Mouse (Mus musculus): ENCODE results near the gene Mast4.
"Not testable (repeated sequence)": the region's sequence is repeated elsewhere in the genome, so short reads cannot be mapped to it uniquely, and the experiment has no call there.

Mast4 gene

DNA sequence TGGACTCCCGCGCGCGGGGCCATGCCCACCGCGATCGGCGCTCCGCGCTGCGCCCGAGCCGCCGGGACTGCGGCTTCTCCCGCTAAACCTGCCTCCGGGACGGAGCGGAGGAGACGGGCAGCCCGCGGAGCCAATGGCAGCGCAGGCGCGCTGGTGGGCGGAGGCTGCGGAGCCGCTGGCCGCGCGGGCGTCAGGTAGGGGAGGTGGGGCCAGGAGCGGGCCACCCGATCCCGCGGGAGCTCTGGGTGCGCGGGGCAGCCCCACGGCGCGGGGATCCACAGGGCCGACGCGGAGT lies at the start of gene Mast4:
Mast4 (minus strand) TSS at position 106 of the 295 bp plus-strand sequence.
- DNase-seq (ENCODE audit: extremely low spot score, low spot score): peak; percentile 90

DNA sequence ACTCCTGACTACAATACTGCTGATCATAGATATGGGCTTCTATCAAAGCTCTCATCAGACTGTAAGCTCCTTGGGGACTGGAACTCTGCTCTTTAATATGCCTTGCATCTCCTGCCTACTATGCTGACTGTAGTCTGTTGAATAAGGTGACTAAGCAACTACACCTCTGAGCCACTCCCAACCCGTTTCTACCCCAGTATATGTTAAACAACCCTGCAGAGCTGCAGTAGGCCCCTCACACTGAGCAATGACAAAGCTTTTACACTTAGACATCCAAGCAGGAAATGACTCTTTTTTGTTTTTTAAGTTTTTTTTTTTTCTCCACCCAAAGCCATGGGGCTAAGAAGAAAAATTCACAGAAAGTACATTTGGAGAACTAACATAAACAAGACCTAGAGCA lies 40.2 kb upstream of the Mast4 start:
- DNase-seq (ENCODE audit: extremely low spot score, low spot score): no peak

DNA sequence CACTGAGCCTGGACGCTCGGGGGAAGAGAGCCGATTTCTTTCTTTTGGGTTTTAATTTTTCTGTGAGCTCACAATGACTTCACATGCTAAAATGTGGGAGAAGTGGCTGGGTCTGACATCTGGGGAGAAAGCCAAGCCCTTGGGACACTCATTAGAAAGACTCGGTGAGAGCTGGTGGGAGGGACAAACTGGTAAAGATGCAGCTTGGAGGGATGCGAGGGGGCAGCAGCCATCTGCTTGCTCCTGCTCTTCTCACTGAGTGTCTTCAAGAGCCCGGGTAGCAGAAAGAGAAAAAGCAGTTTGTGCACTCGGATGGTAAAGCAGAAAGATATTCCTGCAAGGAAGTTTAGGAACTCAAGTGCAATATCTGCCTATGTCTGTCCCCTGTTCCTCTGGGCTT lies 34.9 kb upstream of the Mast4 start:
- no peak for DNase-seq (ENCODE audit: extremely low spot score, low spot score)

DNA sequence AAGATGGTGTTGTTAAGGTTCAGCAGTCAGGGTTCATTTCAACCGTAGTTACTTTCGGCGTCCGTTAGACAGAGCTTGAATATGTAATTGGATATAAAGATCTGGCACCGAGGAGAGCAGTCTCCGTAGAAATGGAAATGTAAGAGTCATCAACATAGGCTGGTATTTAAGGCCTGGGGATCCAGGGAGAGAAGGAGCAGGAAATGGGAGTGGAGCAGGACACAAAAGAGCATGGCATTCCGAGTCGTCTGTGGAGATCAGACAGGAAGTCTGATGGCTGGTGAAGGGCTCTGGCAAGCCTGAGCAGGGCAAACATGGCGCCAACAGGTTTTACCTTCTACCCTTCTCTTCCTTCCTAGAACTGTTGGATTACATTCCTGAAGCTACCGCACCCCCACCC lies 28.9 kb upstream of the Mast4 start:
- no peak for DNase-seq (ENCODE audit: extremely low spot score, low spot score)

DNA sequence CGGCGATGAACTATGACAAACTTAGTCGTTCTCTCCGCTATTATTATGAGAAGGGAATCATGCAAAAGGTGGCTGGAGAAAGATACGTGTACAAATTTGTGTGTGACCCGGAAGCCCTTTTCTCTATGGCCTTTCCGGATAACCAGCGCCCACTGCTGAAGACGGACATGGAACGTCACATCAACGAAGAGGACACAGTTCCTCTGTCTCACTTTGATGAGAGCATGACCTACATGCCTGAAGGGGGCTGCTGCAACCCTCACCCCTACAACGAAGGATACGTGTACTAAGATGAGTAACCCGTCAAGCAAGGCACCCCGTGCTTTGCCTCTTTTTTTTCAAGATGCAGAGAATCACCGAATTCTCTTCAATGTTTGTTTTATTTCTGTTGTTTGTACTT lies 23.1 kb upstream of the Mast4 start:
- DNase-seq (ENCODE audit: extremely low spot score, low spot score): not testable (repeated sequence)

DNA sequence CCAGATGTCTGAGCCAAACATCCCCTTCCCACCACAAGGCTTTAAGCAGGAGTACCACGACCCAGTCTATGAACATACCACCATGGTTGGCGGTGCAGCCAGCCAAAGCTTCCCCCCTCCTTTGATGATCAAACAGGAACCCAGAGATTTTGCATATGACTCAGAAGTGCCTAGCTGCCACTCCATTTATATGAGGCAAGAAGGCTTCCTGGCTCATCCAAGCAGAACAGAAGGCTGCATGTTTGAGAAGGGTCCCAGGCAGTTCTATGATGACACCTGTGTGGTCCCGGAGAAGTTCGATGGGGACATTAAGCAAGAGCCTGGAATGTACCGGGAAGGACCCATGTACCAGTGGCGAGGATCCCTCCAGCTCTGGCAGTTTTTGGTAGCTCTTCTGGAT lies 22.6 kb upstream of the Mast4 start:
- DNase-seq (ENCODE audit: extremely low spot score, low spot score): not testable (repeated sequence)

DNA sequence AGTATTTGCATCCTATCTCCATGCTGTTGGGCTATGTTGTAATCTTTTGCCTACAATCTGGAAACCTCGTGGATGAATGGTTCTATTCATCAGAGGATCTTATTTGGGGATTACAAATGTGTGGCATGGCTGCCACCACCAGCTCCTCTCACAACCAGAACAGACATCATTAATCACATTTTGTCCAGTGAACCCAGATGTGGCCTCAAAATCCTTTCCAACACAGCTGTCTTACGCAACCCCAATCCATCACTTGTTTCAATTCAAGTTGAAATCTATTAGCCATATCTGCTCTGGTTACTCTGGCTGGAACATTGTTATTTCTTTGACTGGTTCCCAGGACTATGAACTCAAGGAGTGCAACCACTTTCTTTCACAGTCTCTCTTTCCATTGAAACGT lies 20.4 kb upstream of the Mast4 start:
- DNase-seq (ENCODE audit: extremely low spot score, low spot score): no peak

DNA sequence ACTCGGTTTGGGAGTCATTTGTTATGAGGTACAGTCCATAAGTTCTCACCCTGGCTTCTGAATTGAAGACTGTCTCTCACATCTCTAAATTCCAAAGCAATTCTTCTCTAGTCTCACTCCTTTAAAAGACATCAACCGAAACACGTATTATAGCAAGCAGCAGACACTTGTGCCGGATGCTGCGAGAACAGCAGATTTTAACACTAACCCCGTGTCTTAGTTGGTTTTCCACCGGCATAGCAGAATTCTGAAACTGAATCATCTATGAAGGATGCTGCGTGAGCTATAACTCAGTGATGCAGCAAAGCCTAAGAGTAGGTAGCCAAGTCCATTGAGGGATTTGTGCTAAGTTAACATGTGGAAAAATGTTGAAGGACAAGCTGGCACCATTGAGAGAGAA lies 10.5 kb upstream of the Mast4 start:
- no peak for DNase-seq (ENCODE audit: extremely low spot score, low spot score)

DNA sequence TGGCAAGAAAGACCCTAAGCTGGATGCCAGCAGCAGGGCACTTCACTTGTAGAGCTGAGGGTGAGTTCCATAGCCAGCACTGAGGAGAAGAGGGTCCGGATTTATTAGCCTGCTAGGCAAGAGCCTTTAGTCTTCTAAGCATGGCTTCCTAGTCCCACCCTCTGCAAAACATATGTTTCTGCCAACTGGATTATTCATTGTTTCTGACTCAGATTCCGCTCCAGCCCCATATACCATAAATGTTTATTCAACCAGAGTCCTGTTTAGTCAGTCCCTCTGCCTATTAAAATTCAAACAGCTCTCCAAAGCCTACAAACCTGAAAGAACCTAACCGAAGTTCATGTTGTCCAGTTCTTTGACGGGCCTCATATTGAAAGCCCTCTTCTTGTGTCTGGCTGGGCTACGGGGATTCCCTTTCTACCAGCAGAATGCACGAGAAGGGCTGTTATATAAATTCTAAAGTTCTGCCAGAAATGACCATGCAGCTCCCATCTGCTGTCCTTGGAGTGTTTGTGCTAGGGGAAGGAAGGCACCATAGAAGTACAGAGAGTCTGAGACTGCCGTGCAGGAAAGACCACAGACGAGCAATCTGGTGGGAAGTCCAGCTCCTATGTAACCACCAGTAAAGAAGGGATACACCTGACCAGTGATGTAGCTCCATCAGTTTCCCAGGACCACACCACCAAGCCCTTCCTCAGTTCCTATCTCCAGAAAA lies 9.9 kb upstream of the Mast4 start:
- no peak for DNase-seq (ENCODE audit: extremely low spot score, low spot score)

DNA sequence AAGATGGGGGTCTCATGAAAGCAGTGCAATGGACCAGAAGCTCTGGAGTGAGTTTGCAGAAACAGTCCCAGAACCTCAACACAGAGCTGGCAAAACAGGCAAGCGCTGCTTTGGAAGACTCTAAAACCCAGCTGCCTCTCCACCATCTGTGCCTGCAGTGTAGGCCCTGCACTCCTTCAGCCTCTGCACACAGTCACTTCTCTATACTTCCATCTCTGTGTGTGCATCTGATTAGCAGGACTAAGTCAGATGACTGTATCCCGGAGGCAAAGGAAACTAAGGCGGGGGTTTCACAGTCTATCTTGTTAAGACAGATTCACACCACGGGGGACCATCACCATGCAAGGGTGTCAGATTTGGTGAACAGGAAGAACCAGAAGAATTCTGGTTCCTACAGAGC lies 6.7 kb upstream of the Mast4 start:
- no peak for DNase-seq (ENCODE audit: extremely low spot score, low spot score)

DNA sequence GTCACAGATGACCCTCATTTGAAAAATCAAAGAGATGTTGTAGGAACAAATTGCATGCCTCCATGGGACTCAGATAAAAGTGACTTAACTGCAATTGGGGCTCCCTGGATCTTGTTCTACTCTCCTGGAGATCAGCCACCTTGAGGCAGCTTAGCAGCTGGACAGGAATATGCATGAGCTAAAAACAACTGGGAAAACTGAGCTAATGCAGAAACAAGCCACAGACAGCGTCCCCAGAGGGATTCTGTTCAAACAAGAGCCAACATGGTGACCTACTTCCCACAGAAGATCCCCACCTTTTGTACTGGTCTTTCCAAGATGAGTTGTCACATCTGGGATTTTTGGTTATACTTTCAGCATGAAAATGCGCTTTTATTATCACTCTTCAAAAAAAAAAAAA lies 4.3 kb upstream of the Mast4 start:
- no peak for DNase-seq (ENCODE audit: extremely low spot score, low spot score)

DNA sequence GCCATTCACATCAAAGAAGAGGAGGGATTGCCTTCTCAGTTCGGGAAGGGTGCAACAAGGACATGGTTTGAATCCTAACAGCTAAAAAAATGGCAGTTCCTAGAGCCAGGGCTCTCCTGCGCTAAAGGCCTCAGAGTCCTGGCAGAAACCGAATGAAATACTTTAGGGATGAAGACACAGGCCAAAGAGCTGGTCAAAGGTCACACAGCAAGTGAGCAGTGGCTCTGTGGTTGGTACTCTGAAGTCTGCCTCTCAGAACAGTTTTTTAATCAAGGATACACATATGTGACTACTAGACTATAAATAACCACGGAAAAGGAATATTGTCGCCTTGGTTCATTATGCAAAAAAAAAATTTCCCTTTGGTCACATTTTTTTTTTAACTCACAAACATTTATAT lies 1.9 kb upstream of the Mast4 start:
- DNase-seq (ENCODE audit: extremely low spot score, low spot score): no peak

DNA sequence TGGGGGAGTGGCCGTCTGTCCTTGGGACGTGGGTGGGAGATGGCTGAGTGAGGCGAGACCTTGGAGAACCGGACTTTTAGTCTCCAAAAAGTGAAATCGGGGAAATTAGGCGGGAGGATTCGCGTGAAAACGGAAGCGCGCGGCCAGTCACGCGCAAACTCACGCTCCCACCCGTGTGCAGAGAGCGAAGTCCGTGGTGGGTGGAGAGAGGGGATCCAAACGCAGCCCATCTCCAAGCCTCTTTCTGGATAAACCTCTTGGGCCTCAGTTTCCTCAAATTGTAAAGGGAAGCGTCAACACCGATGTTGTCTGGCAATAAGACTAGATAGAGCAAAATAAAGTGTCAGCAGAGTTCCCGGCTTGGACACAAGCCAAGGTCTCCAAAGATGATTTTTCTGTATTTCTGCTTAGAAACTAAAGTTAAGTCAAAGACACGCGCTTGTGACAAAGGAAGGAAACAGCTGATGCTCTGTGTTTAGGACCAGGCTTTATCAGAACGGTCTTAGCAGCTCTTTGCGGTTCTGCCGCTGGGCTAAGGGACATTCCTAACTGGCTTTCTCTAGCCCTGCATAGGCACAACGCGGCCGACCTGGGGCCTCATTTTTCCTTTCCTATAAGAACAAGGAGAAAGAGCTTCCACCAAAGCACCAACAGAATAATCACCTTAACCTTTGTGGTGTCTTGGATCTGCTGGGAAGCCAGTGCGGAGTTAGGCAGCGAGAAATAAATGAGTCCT lies 594 bp upstream of the Mast4 start:
- DNase-seq (ENCODE audit: extremely low spot score, low spot score): peak; percentile 42

DNA sequence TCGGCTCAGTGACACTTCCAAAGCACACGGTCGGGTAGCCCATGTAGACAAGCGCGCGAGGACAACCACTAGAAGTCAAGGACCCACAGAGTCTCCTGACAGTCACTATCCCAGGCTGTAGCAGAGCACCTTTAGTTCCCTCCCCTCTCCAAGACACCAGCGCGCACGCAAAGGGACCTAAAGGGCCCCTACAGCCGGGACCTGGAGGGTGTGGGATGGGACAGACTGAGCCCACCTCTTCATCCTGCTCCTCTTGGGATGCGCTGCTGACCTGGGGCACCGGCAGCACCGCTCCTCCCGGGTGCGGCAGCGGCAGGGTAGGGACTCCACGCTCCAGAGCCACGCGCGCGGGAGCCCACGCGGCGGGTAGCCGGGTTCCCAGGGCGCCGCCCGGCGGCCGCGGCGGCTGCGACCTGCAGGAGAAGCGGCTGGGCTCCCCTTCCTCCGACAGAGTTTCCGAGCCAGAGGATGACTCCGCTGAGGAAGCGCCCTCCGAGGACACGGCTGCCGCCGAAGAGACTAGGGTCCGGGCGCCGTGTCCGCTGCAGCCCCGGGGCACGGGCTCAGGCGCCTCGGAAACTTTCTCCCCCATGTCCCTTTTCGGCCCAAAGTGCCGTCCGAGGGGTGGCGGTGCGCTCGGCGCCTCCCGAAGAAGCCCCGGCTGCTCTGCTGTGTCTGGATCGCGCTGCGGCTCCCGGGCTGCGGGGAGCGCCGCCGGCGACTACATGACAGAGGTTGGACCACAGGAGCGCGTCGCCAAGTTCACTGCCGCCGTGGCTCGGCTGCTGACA lies 501 bp downstream of the Mast4 start:
- DNase-seq (ENCODE audit: extremely low spot score, low spot score): peak; percentile 80

DNA sequence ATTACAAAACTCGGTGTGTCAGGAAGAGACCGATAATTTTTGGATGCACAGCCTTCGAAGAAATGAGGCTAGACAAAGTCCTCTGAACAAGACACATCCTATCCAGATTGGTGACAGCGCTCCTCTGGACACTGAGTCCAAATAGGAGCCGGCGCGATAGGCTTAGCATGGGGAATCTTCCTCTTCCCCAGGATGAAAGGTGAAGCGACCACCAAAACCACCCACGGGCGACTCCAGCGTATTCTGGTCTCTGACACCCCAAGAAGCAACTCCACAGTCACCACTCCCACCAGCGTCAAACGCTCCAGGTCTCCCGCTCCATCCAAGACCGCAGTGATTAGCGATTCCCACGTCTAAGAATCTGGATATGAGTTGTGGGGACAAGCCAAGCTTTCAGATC lies 1.1 kb downstream of the Mast4 start:
- DNase-seq (ENCODE audit: extremely low spot score, low spot score): no peak

DNA sequence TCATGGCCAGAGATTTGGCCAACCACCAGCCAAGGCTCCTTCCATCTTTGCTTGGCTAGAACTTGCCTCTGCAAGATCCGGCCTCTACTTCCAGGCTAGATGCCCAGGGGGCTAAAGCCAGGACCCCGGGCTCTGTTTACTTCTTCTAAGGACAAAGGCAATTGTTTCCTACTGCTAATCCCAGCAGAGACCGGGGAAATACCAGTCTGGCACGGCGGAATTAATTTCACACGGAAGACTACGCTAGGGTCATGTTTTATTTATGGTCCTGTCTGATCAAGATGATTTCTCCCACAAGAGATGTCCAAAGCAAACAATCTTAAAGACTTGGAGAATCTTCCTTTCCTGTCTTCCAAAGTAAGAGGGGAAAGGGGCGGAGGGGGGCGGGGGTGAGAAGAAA lies 1.6 kb downstream of the Mast4 start:
- no peak for DNase-seq (ENCODE audit: extremely low spot score, low spot score)

DNA sequence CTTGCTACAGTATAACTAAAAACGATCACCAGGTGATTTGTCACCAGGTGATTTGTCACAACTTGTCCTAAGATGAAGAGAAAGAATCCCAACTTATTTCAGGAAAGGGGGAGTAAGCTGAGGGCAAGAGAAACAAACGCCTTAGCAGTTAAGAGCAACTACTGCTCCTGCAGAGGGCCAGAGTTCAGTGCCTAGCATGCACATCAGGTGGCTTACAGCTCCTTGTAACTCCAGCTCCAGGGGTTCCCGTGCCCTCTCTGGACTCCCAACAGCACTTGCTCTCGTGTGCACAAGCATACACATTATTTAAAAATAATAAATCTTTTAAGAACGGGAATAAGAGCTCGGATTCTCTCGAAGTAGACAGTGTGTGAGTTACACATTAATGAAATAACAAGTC lies 3.2 kb downstream of the Mast4 start:
- no peak for DNase-seq (ENCODE audit: extremely low spot score, low spot score)

DNA sequence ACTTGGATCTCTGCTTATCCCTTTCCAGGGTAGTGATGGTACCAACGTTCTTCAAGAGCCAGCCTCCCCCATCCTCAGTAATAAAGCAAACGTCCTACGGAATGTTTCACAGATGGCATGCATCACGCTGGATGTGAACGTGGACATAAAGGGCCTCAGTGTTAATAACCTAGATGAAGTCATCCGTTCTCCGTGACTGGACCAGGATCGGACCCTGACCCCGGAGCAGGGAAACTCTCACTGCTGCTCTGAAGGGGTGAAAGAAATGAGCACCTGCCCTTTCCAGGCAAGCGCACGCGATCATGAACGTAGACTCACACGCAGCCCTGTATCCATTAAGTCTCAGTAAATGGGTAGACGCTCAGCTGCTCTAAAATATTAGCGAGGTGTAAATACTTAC lies 6.0 kb downstream of the Mast4 start:
- DNase-seq (ENCODE audit: extremely low spot score, low spot score): no peak

DNA sequence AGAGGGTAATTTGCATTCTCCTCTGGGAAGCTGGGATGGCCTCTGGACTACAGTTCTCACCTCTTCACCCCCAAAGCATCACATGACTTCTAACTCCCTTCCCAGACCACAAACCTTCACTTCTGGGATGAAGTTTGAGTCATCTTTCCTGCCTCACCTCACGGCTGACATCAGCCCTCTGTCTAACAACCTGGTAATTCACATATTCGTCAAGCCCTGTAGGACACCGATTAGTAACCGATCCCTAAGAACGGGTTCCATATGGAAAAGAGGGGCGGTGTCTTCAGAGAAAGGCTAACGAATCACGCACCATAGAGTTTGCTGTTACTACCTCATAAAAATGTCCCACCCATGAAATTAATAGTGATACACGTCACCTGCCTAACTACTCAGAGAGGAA lies 6.5 kb downstream of the Mast4 start:
- DNase-seq (ENCODE audit: extremely low spot score, low spot score): no peak

DNA sequence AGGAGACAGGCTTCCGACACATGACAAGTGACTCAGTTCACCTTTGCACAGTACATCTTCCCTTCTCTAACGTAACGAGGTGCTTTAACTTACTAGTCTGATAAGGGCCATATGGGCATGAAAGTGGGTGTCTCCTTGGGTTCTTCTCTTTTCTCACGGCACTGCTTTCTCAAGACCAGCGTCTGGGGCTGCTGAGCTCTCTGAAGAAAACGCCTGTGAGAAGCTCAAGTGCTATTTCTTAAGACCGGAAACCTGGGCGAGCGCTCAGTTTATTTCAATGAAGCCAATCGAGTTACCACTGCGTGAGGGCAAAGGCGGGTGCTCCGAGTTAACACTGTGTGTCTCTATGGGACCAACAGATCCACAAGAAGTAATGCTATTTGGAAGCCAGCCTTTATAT lies 8.1 kb downstream of the Mast4 start:
- DNase-seq (ENCODE audit: extremely low spot score, low spot score): no peak

DNA sequence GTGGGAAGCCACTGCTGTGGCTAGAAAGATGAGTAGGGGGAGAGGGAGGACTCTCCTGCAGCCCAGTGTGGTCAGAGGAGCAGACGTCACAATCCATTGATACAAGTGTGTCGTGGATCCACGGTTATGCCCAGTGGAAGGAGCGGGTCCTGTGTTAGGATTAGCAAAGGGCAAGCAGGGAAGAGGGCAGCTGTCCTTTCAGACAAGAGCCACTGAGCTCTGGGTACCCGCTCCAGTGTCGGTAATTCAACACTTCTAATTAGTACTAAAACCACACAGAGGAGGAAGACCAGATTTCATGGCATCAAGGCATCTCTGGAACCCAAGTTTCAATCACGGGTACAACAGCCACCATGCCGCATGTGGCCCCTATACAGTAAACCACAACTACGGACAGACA lies 14.4 kb downstream of the Mast4 start:
- DNase-seq (ENCODE audit: extremely low spot score, low spot score): no peak

DNA sequence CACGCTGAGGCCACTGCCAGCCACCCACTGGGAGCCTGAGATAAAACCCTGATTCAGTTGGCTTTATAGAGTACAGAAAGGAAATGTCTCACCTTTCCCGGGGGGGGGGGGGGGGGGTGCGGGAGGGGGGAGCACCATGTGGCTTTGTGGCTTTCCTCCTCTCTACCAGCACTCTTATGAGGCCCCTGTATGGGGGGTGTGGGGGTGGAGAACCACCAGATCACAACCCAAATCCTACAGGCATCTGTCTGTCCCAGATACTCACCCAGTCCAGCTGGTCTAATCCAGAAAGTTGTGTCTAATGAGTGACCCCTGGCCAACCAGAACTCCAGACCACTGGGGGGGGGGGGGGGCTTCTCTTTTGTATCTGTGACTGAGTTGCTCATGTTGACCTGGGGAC lies 15.0 kb downstream of the Mast4 start:
- DNase-seq (ENCODE audit: extremely low spot score, low spot score): no peak

Measured in neural tube, embryonic 10.5 days (tissue).